Mouse (Mus musculus) lung, embryonic 16.5 days (tissue): ENCODE measurements at regions not wholly inside any gene's neighbourhood (a gene's known extent, or its start where the extent isn't known, plus 50 kb on each side); places are given as distances from the start of the nearest gene placed in this dataset.

ENCODE experiments used
- ATAC-seq: fragments of 200-750 bp; cut with Nextera tagmentation; 2 replicates; pipeline ENCODE4 v1.8.0; 2017; ENCODE audit warnings: low read depth, mild to moderate bottlenecking, moderate library complexity
- H3K27ac ChIP-seq: fragments of 300-500 bp; sonication (generic); 2 replicates; pipeline ENCODE4 v1.5.1; 2014; ENCODE audit warnings: mild to moderate bottlenecking, control low read depth, low read length
- H3K27me3 ChIP-seq: fragments of 300-500 bp; sonication (generic); 2 replicates; pipeline ENCODE4 v1.6.1; 2014; ENCODE audit warnings: low read depth, low read length, mixed read lengths; ENCODE audit not compliant: control insufficient read depth, insufficient read depth
- H3K36me3 ChIP-seq: fragments of 300-500 bp; sonication (generic); 2 replicates; pipeline ENCODE4 v1.6.1; 2014; ENCODE audit warnings: low read length; ENCODE audit not compliant: control insufficient read depth, insufficient read depth
- H3K4me1 ChIP-seq: fragments of 300-500 bp; sonication (generic); replicated peaks from 2 replicates; pipeline ENCODE4 v1.6.1; 2014; ENCODE audit warnings: low read length, mixed read lengths; ENCODE audit not compliant: control insufficient read depth, insufficient read depth
- H3K4me2 ChIP-seq: fragments of 300-500 bp; sonication (generic); 2 replicates; pipeline ENCODE4 v1.6.1; 2014; ENCODE audit warnings: low read depth, low read length, control low read depth
- H3K4me3 ChIP-seq: fragments of 300-500 bp; sonication (generic); 2 replicates; pipeline ENCODE4 v1.5.1; 2014; ENCODE audit warnings: mild to moderate bottlenecking, low read length, control low read depth
- H3K9ac ChIP-seq: fragments of 300-500 bp; sonication (generic); 2 replicates; pipeline ENCODE4 v1.6.1; 2014; ENCODE audit warnings: low read length, control low read depth
- H3K9me3 ChIP-seq: fragments of 300-500 bp; sonication (generic); 2 replicates; pipeline ENCODE4 v1.6.1; 2016; ENCODE audit warnings: low read length; ENCODE audit not compliant: control insufficient read depth
- WGBS: fragments of 180-500 bp; shearing (Covaris S2); extraction: QIAGEN DNeasy Blood & Tissue Kit; methylation state at CpG from one replicate; pipeline ENCODE4 v1.1.7; 2014; 5-methylcytosine and 5-hydroxymethylcytosine counted together

DNA sequence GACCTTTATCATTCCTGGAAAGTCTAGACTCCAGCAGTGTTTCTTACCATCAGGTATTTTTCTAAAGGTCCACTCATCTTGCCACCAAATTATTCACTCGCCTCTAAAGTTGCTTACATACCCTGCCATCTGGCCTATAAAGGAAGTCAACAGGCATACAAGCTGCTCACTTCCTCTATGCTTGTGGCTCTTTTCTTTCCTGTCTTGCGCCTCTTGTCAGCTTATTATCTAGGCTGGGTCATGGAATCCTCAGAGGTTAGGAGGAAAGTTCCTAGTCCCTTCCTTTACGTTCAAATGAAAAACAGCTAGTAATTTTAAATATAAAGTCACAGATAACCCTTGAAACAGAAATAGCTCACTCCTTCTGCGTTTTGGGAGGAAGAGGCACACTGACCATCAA lies 97.9 kb downstream of the Lipi start:
- no peaks in the 10 kb centered on the region for H3K36me3 ChIP-seq
- 65% methylated on average over 4 of the region's 4 CpGs for WGBS

DNA sequence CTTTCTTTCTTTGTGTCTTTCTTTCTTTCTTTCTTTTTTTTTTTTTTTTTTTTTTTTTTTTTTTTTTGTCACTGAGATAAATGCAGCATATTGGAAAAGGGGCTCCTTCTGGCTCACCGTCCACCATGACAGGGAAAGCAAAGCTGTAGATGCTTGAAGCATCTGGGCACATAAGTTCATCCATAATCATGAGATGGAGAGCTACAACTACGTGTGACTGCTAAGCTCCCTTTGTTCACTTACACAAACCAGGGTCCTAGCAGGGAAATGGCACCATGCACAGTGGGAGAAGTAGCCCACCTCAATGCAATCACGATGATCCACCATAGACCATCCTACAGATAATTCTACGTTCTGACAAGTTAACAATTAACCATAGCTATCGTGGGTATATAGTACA lies 102.0 kb downstream of the Lipi start:
- ATAC-seq: no peak

More for the DNA sequence above, 97.9 kb downstream of the Lipi start:
- no peak overlapping the region for H3K4me2 ChIP-seq
- H3K27me3 ChIP-seq: no peaks in the 10 kb centered on the region
- H3K4me1 ChIP-seq: no peaks in the 10 kb centered on the region
- H3K27ac ChIP-seq: no peak overlapping the region
- H3K9me3 ChIP-seq: no peaks in the 10 kb centered on the region
- no peak overlapping the region for H3K9ac ChIP-seq
- ATAC-seq: no peak
- no peak overlapping the region for H3K4me3 ChIP-seq

DNA sequence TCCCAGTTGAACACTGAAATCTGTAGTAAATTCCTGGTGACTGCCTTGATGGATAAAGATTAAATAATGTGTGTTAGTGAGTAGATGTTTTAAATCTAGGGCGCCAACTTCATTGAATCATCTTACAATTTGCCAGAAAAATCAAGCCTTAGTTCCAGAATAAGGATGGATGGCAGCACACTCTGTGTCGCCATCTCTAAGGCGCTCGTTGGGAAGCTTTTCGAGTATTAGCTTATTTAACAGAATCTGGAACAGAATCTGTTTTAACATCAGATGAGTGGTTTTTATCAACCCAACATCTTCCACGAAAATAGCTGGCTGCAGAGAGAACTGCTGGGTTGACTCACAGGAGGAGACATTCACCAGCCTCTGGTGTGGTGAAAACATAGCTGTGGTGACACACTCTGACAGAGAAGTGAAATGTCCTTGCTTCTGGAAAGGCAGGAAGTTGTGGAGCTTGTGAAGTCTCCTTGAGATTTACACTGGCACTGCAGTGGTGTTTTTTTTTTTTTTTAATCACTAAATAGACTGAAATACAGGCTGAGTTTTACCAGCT lies 120.4 kb downstream of the Lipi start:
- Histone ChIP-seq H3K27me3 (no peaks in the 10 kb centered on the region), H3K9me3 (no peaks in the 10 kb centered on the region), H3K36me3 (no peaks in the 10 kb centered on the region), H3K9ac (no peak overlapping the region), H3K4me3 (no peak overlapping the region), H3K4me2 (no peak overlapping the region), H3K27ac (no peak overlapping the region), H3K4me1 (no peaks in the 10 kb centered on the region)
- 75% methylated on average over 6 of the region's 6 CpGs for WGBS
- ATAC-seq: no peak

More for the DNA sequence above, 102.0 kb downstream of the Lipi start:
- Histone ChIP-seq H3K4me1 (no peaks in the 10 kb centered on the region), H3K36me3 (no peaks in the 10 kb centered on the region), H3K4me3 (no peak overlapping the region), H3K9ac (no peak overlapping the region), H3K9me3 (no peaks in the 10 kb centered on the region), H3K27me3 (no peaks in the 10 kb centered on the region), H3K4me2 (no peak overlapping the region), H3K27ac (no peak overlapping the region)
- 74% methylated on average over 5 of the region's 5 CpGs for WGBS

DNA sequence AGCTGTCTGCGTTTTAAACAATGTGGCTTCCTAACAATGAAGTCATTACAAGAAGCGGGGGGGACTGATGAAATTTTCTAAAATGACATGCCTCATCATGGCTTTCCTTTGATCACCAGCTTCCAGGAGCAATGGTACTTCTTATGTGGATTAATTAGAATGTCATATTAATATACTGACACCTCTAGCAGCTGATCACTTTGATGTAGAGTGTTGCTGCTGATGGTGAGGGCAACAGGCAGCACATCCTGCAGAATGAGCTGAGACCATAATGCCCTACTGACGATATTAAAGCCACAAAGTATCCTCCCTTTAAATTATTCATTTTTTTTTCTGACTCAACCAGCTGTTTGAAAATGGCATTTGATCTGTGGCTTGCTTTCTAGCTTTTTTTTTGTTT lies 123.7 kb downstream of the Lipi start:
- WGBS: 65% methylated on average over 3 of the region's 3 CpGs
- Histone ChIP-seq H3K27me3 (no peaks in the 10 kb centered on the region), H3K9ac (no peak overlapping the region), H3K9me3 (no peaks in the 10 kb centered on the region), H3K4me1 (no peaks in the 10 kb centered on the region), H3K4me3 (no peak overlapping the region), H3K4me2 (no peak overlapping the region), H3K36me3 (no peaks in the 10 kb centered on the region), H3K27ac (no peak overlapping the region)
- ATAC-seq: no peak

DNA sequence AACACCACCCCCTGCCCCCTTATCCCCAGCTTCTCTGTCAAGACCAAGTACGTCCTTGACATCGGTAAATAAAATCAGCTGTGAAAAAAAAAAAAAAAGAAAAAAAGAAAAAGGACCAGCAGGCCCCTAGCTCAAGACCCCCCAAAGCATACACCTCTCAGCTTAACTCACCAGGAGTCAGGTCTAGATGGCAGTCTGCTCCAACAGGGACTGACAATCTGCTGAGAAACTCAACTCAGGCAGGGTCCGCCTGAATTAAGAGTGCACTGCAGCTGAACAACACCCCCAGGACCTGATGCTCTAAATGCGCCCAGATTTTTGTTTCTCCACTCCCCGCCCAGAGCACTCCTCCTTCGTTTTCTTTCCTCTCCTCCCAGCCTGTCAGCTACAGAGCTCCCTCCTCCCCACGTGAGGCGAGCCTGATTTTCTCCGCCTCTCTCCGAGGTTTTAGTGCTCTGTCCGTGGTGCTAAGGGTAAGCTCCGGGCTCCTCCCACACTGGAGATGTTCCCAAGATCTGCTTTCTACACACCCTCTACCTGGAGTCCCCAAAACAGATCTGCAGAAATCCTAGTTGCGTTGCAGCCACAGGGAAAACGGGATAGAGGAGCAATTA lies 138.9 kb downstream of the Lipi start:
- Histone ChIP-seq H3K9ac (no peak overlapping the region), H3K9me3 (no peaks in the 10 kb centered on the region), H3K27me3 (no peaks in the 10 kb centered on the region), H3K4me3 (no peak overlapping the region), H3K36me3 (no peaks in the 10 kb centered on the region), H3K27ac (no peak overlapping the region), H3K4me2 (no peak overlapping the region), H3K4me1 (no peaks in the 10 kb centered on the region)
- 2% methylated on average over 14 of the region's 14 CpGs for WGBS
- 0 out of 2 replicates have a peak, but pooled peaks have one; percentile 23 for ATAC-seq

DNA sequence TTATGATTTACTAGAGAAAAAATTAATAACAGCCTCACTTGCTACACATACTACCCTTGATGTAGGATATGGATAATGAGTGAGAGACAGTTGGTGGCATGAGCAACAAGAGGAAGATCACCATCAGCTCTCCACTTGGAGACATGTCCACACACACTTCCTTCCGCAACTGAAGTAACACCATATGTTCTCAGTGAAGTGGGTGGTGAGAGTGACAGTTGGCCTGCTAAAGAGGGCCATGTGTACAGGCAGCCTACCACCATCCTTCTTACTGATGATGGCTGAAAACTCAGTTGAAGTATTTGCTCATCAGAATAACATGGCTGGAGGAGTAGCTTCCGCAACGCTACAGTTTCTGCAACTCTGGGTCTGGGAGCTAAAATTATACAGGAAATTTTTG lies 146.6 kb downstream of the Lipi start:
- 76% methylated on average over 3 of the region's 3 CpGs for WGBS
- no peak for ATAC-seq
- Histone ChIP-seq H3K4me3 (no peak overlapping the region), H3K36me3 (no peaks in the 10 kb centered on the region), H3K4me1 (no peaks in the 10 kb centered on the region), H3K9ac (no peak overlapping the region), H3K27me3 (no peaks in the 10 kb centered on the region), H3K9me3 (no peaks in the 10 kb centered on the region), H3K27ac (no peak overlapping the region), H3K4me2 (no peak overlapping the region)

DNA sequence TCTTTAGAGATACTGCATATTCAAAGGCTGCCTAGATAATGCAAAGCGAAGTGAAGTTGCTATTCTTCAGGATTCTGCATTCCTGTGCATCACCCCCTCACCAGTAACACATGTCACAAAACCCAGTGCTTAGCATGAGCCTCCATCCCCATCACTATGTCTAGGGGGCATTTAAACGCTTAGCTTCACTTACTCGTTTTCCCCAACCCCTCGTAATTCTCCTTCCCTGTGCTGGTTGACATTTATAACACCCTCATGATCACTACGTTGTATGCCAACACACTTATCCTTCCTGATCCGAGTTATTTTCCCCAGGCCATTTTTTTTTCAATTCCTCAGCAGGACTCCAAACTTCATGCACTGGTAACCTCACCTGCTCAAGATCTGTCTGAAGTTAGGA lies 152.6 kb downstream of the Lipi start:
- Histone ChIP-seq H3K4me3 (no peak overlapping the region), H3K4me1 (no peaks in the 10 kb centered on the region), H3K9ac (no peak overlapping the region), H3K27ac (no peak overlapping the region), H3K27me3 (no peaks in the 10 kb centered on the region), H3K9me3 (no peaks in the 10 kb centered on the region), H3K36me3 (no peaks in the 10 kb centered on the region), H3K4me2 (no peak overlapping the region)
- WGBS: 69% methylated on average over 6 of the region's 6 CpGs
- no peak for ATAC-seq

DNA sequence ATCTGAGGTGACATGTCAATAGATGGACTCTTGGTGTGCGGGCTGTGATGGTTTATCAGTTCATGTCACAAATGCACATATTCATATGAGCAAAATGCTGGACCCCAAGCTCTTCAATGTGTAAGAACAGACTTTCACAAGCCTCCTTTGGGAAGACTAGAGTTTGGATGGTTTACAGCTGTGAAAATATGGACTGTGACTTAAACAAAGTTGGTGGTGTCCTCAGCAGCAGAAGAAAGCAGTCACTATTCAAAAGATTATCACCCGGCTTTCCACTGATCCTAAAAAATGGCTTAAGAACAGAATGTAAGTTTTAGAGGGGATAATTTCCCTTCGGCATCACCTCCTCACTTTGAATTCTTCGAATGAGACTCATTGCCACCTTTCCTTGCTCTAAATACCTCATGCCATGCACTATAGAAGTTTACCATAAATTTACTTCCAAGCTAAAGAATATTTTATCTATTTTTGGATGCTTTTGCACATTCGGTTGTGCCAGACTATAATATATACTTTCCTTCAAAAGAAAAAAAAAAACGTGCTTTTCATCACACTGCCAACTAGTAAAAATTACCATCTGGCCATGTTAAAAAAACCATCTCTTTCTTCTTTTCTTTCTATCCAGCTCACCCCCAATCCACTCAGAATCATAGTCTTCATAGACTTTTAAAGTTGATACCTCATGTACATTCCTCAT lies 201.2 kb downstream of the Lipi start:
- no peaks in the 10 kb centered on the region for H3K36me3 ChIP-seq
- H3K9me3 ChIP-seq: no peaks in the 10 kb centered on the region
- no peaks in the 10 kb centered on the region for H3K27me3 ChIP-seq
- H3K9ac ChIP-seq: no peak overlapping the region
- no peak overlapping the region for H3K27ac ChIP-seq
- no peak overlapping the region for H3K4me2 ChIP-seq
- WGBS: 76% methylated on average over 6 of the region's 6 CpGs
- no peak for ATAC-seq
- no peaks in the 10 kb centered on the region for H3K4me1 ChIP-seq
- H3K4me3 ChIP-seq: no peak overlapping the region

DNA sequence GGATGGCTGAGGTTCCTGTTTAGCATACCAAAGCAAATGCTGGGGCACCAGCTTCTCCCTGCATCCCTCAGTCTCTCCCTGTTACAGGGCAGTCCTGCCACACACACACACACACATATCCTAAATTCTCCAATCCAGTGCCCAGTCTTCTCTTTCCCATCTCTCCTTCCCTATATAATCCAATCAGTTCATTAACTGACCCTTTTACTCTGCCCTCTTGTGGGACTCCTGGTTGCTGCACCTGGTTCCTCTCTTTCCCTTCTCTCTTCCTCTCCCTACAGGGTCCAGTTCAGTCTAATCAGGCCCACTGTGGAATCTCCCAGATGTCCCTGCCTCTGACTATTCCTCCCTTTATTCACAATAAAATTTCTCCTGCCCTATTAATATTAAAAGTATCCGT lies 204.7 kb downstream of the Lipi start:
- H3K36me3 ChIP-seq: no peaks in the 10 kb centered on the region
- no peak overlapping the region for H3K27ac ChIP-seq
- no peaks in the 10 kb centered on the region for H3K9me3 ChIP-seq
- 33% methylated on average over 1 of the region's 1 CpGs for WGBS
- no peak overlapping the region for H3K4me2 ChIP-seq
- H3K4me3 ChIP-seq: no peak overlapping the region
- H3K4me1 ChIP-seq: no peaks in the 10 kb centered on the region
- H3K9ac ChIP-seq: no peak overlapping the region
- H3K27me3 ChIP-seq: no peaks in the 10 kb centered on the region
- ATAC-seq: no peak
